Mouse (Mus musculus) forebrain, embryonic 13.5 days (tissue): ENCODE results near the gene Akr1b10. TPM values are rescaled to one million over a fixed set of nuclear protein-coding genes. Genes with fewer than 3 reads are reported as not detected.
A peak's percentile ranks its signal among the peaks of the same experiment; 100 is the strongest.
"Not testable (repeated sequence)": the region's sequence is repeated elsewhere in the genome, so short reads cannot be mapped to it uniquely, and the experiment has no call there.

ENCODE experiments used
- ATAC-seq: fragments of 200-750 bp; cut with Nextera tagmentation; 2 replicates; pipeline ENCODE4 v1.8.0; 2017
- H3K27ac ChIP-seq: fragments of 300-500 bp; sonication (generic); 2 replicates; pipeline ENCODE4 v1.5.1; 2015; ENCODE audit warnings: inconsistent platforms, mild to moderate bottlenecking, moderate library complexity
- H3K27me3 ChIP-seq: fragments of 300-500 bp; sonication (generic); 2 replicates; pipeline ENCODE4 v1.6.1; 2015; ENCODE audit warnings: mild to moderate bottlenecking, inconsistent platforms
- H3K36me3 ChIP-seq: fragments of 300-500 bp; sonication (generic); 2 replicates; pipeline ENCODE4 v1.6.1; 2015; ENCODE audit warnings: mild to moderate bottlenecking, inconsistent platforms; ENCODE audit not compliant: poor library complexity, severe bottlenecking
- H3K4me1 ChIP-seq: fragments of 300-500 bp; sonication (generic); 2 replicates; pipeline ENCODE4 v1.6.1; 2015; ENCODE audit warnings: inconsistent platforms
- H3K4me2 ChIP-seq: fragments of 300-500 bp; sonication (generic); 2 replicates; pipeline ENCODE4 v1.6.1; 2015; ENCODE audit warnings: inconsistent platforms, mild to moderate bottlenecking, moderate library complexity
- H3K4me3 ChIP-seq: fragments of 300-500 bp; sonication (generic); 2 replicates; pipeline ENCODE4 v1.5.1; 2015; ENCODE audit warnings: mild to moderate bottlenecking, inconsistent platforms
- H3K9ac ChIP-seq: fragments of 300-500 bp; sonication (generic); 2 replicates; pipeline ENCODE4 v1.6.1; 2015; ENCODE audit warnings: mild to moderate bottlenecking, inconsistent platforms
- H3K9me3 ChIP-seq: fragments of 300-500 bp; sonication (generic); replicated peaks from 2 replicates; pipeline ENCODE4 v1.6.1; 2016; ENCODE audit warnings: inconsistent platforms
- WGBS: fragments of 180-500 bp; shearing (Covaris S2); methylation state at CpG from one replicate; pipeline ENCODE4 v1.1.7; 2015; 5-methylcytosine and 5-hydroxymethylcytosine counted together
- polyA plus RNA-seq: library from polyadenylated mRNA; unstranded; fragments of >200 nt; fragmentation: Nextera tagmentation; extraction: Ambion mirVana; gene quantifications from 2 replicates; pipeline ENCODE4 v1.2.1, GENCODE M21; 2015

The Akr1b10 gene
- polyA plus RNA-seq, 1 experiment from 2014 or later: 7.1 TPM

DNA sequence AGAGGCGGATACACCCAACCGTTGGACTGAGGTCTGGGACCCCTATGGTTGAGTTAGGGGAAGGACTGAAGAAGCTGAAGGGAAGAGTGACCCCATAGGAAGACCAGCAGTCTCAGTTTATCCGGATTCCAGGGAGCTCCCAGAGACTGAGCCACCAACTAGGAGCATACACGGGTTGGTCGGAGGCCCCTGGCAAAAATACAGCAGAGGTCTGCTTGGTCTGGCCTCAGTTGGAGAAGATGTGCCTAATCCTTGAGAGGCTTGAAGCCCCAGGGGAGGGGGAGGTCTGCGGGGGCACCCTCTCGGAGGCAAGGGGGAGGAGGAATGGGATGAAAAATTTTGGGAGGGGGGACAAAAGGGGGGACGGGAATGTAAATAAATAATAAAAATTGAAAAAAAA lies 617 bp upstream of the Akr1b10 start:
- no peak overlapping the region for H3K4me3 ChIP-seq
- H3K9me3 ChIP-seq: no peaks in the 10 kb centered on the region
- H3K4me2 ChIP-seq: no peak overlapping the region
- no peak overlapping the region for H3K9ac ChIP-seq
- no peak for ATAC-seq
- H3K4me1 ChIP-seq: peaks cover 14% of the 10 kb centered on the region
- no peaks in the 10 kb centered on the region for H3K27me3 ChIP-seq
- WGBS: 49% methylated on average over 8 of the region's 8 CpGs
- no peaks in the 10 kb centered on the region for H3K36me3 ChIP-seq
- no peak overlapping the region for H3K27ac ChIP-seq

DNA sequence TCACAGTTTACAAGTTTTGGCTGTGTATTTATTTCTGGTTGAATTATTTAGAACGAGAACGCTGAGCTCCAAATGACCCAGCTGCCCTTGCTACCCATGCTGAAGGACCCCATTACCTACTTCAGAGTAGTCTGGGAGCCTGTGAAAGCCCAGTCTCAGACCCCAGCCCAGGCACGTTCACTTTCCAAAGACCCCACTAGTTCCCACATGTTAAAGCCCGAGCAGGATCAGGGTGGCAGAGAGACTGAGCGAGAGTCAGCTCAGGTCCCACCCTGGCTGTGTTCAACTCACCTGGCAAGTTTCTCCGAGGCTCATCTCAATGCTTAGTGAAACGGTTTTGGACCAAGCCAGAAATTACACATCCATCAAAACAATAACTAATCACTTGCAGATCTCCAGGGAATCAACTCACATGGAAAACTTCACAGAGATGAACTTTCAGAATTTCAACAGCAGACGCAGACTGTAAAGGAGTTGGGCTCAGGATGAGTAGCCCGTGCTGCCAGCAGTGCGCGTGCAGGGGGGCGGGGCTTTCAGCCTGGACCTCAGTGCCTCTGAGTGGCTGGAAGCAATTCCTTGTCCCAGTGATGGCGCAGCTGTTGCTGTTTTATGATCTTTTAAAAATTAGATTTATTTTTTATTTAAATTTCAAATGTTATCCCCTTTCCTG lies 818 bp downstream of the Akr1b10 start:
- Histone ChIP-seq H3K4me2 (peak overlapping the region; percentile 75), H3K36me3 (no peaks in the 10 kb centered on the region), H3K27ac (no peak overlapping the region), H3K4me1 (peaks cover 14% of the 10 kb centered on the region), H3K9me3 (no peaks in the 10 kb centered on the region), H3K4me3 (peak overlapping the region; percentile 42), H3K27me3 (no peaks in the 10 kb centered on the region), H3K9ac (peak overlapping the region; percentile 50; the same call in 1 of the 2 replicates)
- 5% methylated on average over 13 of the region's 13 CpGs for WGBS
- ATAC-seq: peak; percentile 74; the same call in 1 of the 2 replicates

DNA sequence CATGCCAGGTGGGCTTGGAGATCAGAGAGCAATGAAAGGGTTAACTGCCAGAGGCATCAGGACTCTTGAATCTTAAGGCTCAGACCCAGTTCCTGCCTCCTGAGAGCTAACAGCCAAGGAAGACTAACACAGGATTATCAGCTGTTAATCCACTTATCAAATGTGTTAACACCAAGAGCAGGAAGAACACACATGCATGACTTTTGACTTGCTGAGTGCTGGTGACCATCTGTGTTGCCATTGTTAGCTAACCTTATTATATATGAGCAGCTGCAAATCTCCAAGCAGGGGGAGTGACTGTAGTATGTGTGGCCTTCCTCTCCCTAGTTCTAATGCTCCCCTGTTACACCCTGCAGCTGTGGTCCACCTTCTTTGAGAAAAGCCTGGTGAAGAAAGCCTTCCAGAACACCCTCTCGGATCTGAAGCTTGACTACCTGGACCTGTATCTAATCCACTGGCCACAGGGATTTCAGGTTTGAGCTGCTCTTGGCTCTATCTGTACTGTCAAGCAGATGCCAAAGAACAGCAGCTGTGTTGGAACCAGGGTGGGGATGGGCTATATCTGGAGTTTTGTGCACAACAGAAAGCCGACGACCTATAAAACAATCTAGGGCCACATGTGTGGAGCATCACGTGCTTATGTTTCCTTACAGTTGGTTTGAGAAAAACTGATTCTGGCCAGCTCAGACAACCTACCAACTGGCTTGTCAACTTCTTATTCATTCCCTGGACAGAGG lies 4.6 kb downstream of the Akr1b10 start:
- WGBS: 92% methylated on average over 4 of the region's 4 CpGs
- H3K27me3 ChIP-seq: no peaks in the 10 kb centered on the region
- H3K9me3 ChIP-seq: peaks cover 10% of the 10 kb centered on the region; the same call in 1 of the 2 replicates
- H3K4me2 ChIP-seq: no peak overlapping the region
- no peak for ATAC-seq
- no peak overlapping the region for H3K9ac ChIP-seq
- peaks cover 8% of the 10 kb centered on the region; the same call in 1 of the 2 replicates for H3K36me3 ChIP-seq
- no peak overlapping the region for H3K4me3 ChIP-seq
- no peak overlapping the region for H3K27ac ChIP-seq
- peaks cover 14% of the 10 kb centered on the region for H3K4me1 ChIP-seq

DNA sequence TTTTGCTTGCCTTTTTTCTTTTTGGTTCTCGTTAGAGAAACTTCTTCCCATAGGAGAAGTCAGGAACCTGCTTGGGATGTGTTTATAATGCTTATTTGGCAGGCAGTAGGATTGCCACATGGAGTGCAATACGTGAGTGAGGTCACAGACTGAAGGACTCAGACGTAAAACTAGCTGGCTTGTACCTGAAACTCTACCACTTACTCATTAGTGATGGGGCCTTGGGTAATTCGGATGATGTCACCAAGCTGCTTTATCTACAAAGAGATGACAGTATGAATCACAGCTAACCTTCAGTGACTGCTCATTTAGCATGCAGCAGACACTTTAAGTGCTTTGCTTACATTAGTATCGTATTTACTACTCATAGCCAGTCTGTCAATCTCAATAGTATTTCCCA lies 11.9 kb downstream of the Akr1b10 start:
- Histone ChIP-seq H3K4me3 (no peak overlapping the region), H3K9me3 (peaks cover 7% of the 10 kb centered on the region; the same call in 1 of the 2 replicates), H3K36me3 (peaks cover 6% of the 10 kb centered on the region; the same call in 1 of the 2 replicates), H3K4me1 (no peaks in the 10 kb centered on the region), H3K4me2 (no peak overlapping the region), H3K9ac (no peak overlapping the region), H3K27ac (no peak overlapping the region), H3K27me3 (no peaks in the 10 kb centered on the region)
- 74% methylated on average over 5 of the region's 5 CpGs for WGBS
- no peak for ATAC-seq

DNA sequence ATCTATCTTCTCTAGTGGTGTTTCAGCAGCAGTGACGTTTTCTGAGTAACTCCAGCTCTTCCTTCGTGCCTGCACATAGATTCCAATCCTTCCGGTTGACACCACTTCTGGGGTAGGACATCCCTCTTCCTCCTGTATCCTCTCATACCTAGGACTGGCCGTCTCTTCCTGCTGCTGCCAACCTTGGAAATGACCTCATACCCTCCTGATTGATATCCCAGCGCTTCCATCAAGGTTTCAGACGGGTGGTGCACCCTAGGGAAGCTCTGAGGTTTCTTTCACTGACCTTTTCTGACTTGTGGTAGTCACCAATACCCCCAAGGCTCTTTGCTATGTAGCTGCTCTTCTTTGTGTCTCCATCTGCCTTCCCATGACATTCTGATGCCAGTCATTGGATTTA lies 14.4 kb downstream of the Akr1b10 start:
- WGBS: 95% methylated on average over 6 of the region's 6 CpGs
- no peak for ATAC-seq
- no peak overlapping the region for H3K4me2 ChIP-seq

DNA sequence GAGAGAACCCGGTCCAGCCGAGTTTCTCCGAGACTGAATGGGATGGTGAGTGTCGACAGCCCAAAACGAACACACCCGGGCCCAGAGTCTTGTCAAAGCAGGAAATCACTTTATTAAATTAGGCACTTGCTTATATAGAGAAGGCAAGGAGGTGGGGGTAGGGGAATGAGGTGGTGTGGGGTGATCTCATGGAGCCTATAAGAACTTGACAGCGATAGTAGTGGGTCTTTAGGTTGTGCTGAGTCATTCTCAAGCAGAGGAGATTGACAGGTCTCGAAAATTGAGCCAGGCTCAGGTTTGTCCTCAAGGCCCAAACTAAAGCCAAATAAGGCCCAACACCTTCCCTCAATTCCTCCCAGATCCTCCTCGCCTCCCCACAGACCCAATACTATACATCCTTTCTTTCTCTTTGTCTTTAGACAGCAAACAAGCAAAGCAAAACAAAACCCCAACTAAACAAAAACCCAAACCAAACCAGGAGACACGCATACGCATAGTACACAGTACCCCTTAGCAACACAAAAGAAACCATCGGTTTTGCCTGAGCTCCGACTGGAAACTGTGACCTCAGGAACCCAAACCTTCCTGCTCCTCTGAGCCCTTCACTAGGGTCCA lies 15.7 kb downstream of the Akr1b10 start:
- Histone ChIP-seq H3K4me2 (no peak overlapping the region), H3K4me3 (no peak overlapping the region), H3K9ac (no peak overlapping the region), H3K27me3 (no peaks in the 10 kb centered on the region), H3K9me3 (no peaks in the 10 kb centered on the region), H3K27ac (no peak overlapping the region), H3K36me3 (no peaks in the 10 kb centered on the region), H3K4me1 (no peaks in the 10 kb centered on the region)
- ATAC-seq: no peak
- WGBS: 89% methylated on average over 13 of the region's 13 CpGs

More for the DNA sequence above, 14.4 kb downstream of the Akr1b10 start:
- Histone ChIP-seq H3K4me3 (no peak overlapping the region), H3K9ac (no peak overlapping the region), H3K27me3 (no peaks in the 10 kb centered on the region), H3K4me1 (no peaks in the 10 kb centered on the region), H3K36me3 (no peaks in the 10 kb centered on the region), H3K9me3 (no peaks in the 10 kb centered on the region), H3K27ac (no peak overlapping the region)

DNA sequence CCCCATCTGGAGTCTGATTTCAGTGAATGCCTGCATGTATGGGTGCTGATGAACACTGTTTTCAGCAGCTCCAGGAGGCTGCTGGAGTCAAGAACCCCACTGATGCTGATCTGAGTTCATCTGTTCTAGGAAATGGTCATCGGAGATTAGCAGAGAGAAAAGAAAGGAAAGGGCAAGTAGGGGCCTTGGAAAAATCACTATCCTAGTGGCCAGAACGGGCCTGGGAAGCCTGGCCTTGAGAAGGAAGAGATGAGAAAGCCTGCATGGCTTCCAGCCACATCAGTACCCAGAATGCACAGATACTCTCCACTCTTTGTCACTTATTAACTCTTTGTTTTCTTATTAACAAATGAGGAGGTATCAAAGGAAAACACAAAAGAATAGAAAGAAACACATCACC lies 16.7 kb downstream of the Akr1b10 start:
- H3K4me3 ChIP-seq: no peak overlapping the region
- no peak overlapping the region for H3K9ac ChIP-seq
- H3K27me3 ChIP-seq: no peaks in the 10 kb centered on the region
- H3K36me3 ChIP-seq: no peaks in the 10 kb centered on the region
- WGBS: 82% methylated on average over 2 of the region's 2 CpGs
- no peaks in the 10 kb centered on the region for H3K9me3 ChIP-seq
- no peak overlapping the region for H3K27ac ChIP-seq
- ATAC-seq: no peak
- H3K4me1 ChIP-seq: no peaks in the 10 kb centered on the region
- H3K4me2 ChIP-seq: no peak overlapping the region

DNA sequence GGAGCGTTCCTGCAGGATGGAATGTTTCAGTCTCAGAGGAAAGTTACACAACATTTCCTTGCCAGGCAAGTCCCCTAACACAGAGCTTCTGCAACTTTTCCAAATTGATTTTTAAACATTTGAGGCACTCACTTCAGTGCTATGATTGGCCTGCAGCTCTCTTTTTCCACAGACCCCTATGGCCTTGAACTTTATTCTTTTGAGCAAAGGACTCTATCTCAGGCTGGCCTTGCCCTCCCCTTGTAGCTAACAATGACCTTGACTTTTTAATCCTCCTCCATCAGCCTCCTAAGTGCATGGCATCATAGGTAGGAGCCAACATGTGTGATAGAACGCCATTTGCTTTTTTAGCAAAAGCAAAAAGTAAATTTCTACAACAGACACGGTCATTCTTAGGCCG lies 22.7 kb downstream of the Akr1b10 start:
- ATAC-seq: no peak
- H3K4me3 ChIP-seq: no peak overlapping the region
- WGBS: 90% methylated on average over 4 of the region's 4 CpGs

DNA sequence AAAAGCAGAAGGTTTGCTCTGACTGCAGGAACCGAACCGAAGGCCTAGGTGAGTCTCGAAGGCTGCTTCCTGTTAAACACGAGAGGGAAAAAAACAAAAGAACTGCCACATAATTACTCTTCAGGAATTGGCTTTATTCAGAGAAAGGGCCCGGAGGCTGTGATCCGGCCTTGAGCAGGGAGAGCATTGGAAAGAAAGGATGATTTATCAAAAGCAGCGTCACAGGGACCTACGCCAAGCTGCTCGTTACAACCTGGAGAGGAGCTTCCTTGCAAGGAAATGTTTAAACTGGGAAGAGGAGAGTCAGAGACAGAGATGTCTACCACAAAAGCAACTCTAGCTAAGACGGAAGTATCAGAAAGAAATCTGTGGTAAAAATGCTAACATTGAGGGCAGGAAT lies 23.4 kb downstream of the Akr1b10 start:
- Histone ChIP-seq H3K27me3 (no peaks in the 10 kb centered on the region), H3K9ac (no peak overlapping the region), H3K4me2 (no peak overlapping the region), H3K27ac (no peak overlapping the region), H3K4me1 (no peaks in the 10 kb centered on the region), H3K36me3 (no peaks in the 10 kb centered on the region), H3K4me3 (no peak overlapping the region), H3K9me3 (no peaks in the 10 kb centered on the region)
- no peak for ATAC-seq
- WGBS: 64% methylated on average over 10 of the region's 10 CpGs

More for the DNA sequence above, 22.7 kb downstream of the Akr1b10 start:
- Histone ChIP-seq H3K4me1 (no peaks in the 10 kb centered on the region), H3K4me2 (no peak overlapping the region), H3K27ac (no peak overlapping the region), H3K36me3 (no peaks in the 10 kb centered on the region), H3K27me3 (no peaks in the 10 kb centered on the region), H3K9me3 (no peaks in the 10 kb centered on the region), H3K9ac (no peak overlapping the region)

DNA sequence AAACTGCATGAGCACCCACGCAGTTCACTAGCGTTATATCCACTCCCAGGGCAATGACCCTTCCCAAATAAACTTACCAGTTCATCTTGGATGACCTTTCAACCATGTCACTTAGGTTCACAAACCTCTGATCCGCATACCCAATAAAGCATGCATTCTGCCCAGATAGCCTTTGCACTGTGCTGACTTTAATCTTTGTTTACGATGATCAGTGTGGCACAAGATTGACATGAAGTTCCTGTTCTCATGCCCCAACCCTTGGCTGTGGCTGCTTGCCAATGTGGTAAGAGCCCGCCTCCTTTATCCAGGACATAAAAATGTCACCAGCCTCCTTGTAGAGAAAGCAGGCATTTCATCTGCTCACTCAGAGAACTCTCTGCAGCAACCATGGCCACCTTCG lies 28.0 kb downstream of the Akr1b10 start, which contains the start of gene Akr1b7:
Gene Akr1b7, plus strand, starts transcription at position 312 of the 400 bp plus-strand sequence.
- no peak for ATAC-seq
- H3K9me3 ChIP-seq: no peaks in the 10 kb centered on the region
- H3K4me3 ChIP-seq: no peak within 1 kb of the TSS
- no peaks in the 10 kb centered on the region for H3K36me3 ChIP-seq
- no peak within 1 kb of the TSS for H3K4me2 ChIP-seq
- WGBS: 88% methylated on average over 6 of the region's 6 CpGs
- no peaks in the 10 kb centered on the region for H3K4me1 ChIP-seq
- H3K27me3 ChIP-seq: no peaks in the 10 kb centered on the region
- no peak within 1 kb of the TSS for H3K27ac ChIP-seq
- H3K9ac ChIP-seq: no peak within 1 kb of the TSS

DNA sequence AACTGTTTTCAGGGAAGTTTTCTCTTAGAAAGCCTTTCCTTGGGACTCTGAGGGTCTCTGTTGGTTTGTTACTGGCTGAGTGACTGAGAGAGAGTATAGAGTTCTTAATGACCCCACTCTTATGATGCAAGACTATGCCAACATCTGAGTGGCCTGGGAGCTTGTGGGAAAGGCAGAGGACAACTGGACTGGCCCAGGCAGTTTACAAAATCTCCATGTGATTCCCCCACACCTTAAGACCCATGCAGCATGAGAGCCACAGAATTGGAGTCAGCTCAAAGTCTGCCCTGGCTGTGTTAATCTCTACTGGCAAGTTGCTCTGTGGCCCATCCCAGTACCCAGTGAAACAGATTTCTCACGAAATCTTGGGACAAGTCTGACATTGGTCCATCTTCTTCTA lies 28.7 kb downstream of the Akr1b10 start:
- Histone ChIP-seq H3K4me2 (no peak overlapping the region), H3K9me3 (no peaks in the 10 kb centered on the region), H3K4me3 (no peak overlapping the region), H3K9ac (no peak overlapping the region), H3K27ac (no peak overlapping the region), H3K36me3 (no peaks in the 10 kb centered on the region), H3K4me1 (no peaks in the 10 kb centered on the region), H3K27me3 (no peaks in the 10 kb centered on the region)
- ATAC-seq: no peak
- WGBS: 74% methylated on average over 1 of the region's 1 CpGs

DNA sequence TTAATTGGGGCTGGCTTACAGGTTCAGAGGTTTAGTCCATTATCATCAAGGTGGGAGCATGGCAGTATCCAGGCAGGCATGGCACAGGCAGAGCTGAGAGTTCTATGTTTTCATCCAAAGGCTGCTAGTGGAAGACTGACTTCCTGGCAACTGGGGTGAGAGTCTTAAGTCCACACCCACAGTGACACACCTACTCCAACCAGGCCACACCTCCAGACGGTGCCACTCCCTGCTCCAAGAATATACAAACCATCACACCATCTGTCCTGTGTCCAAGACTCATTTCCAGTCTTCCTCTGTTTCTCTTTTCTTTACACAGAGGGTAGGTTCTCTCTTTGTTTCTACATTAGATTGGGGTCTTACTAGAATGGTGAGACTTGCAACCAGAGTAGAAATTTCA lies 29.4 kb downstream of the Akr1b10 start:
- not testable (repeated sequence) for H3K27me3 ChIP-seq, H3K4me2 ChIP-seq, H3K4me1 ChIP-seq, ATAC-seq, H3K27ac ChIP-seq, H3K9me3 ChIP-seq, H3K9ac ChIP-seq, H3K4me3 ChIP-seq, H3K36me3 ChIP-seq
- WGBS: 83% methylated on average over 1 of the region's 1 CpGs
